Mouse (Mus musculus): ENCODE measurements around the gene Ssr2. TPM values are rescaled to one million over a fixed set of nuclear protein-coding genes. Genes with fewer than 3 reads are reported as not detected.

Ssr2 gene
- 101 TPM for polyA plus RNA-seq (2015; fragmentation: Illumina TruSeq; extraction: RNeasy Lipid Tissue Mini Kit (QIAGEN cat#74804); ENCODE audit: insufficient read depth, low replicate concordance)

DNA sequence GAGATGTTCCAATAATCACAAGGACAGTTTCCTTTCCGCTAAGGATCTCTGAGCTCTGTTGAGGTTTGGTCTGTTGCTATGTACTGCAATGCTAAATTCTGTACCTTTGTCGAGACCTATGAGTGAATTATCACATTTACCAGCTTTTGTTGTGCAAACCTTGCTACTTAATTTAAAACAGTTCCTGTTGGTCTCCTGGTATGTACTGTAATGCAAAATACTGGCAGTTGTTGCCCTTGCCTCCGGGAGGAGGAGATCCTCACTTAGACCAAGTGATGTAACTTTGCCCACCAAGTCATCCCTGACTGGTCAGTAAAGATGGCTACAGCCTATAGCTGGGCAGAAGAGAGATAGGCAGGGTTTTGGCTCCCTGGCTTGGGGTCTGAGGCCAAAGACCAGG, at the start of gene Ssr2:
Ssr2 (plus strand) TSS at position 337 of the 400 bp plus-strand sequence.

DNA sequence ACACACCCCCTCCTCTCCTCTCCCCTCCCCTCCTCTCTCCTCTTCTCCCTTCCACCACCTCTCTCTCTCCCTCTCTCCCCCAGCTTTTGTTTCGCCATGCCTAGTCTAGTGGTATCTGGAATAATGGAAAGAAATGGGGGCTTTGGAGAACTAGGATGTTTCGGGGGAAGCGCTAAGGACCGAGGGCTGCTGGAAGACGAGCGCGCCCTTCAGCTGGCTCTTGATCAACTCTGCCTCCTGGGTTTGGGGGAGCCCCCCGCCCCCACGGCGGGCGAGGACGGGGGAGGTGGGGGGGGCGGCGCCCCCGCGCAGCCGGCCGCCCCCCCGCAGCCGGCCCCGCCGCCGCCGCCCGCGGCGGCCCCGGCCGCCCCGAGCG, 43.4 kb upstream of the Ssr2 start, which contains the start of gene Mex3a:
Mex3a (plus strand) TSS at position 97 of the 376 bp plus-strand sequence.

DNA sequence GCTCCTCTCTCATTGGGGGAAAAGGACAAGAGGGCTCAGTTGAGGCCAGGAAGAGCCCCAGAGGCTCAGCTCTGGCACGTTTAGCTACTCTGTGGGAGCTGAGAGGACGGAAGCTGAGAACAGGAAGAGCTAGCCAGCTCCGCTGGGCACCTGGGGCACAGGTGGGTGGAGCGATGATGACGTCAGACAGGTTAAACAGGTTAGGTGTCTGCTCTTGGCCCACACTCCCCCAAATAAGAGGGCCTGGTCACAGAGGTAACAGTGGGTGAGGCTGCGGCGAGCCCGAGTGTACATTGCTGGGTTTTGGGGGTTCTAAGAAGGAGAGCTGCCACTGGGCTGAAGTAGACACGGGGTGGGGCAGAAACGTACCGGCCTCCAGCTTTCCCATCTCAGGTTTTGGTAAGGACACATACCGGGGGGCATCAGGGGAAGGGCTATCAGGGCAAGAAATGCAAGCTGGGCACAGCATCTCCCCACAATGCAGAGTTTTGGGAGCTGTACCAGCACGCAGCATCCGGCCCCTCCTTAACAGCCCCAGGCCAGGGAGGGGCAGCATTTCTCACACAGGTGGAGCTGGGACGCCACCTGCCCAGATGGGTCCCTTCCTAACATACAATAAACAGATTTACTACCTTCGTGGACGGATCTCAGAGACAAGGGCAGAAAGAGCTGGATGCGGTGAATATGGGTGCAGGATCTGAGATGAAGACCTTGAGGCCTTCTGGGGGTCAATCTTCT, 27.3 kb upstream of the Ssr2 start, which contains the start of gene Rab25:
Rab25 (minus strand) TSS at position 121 of the 738 bp plus-strand sequence.

DNA sequence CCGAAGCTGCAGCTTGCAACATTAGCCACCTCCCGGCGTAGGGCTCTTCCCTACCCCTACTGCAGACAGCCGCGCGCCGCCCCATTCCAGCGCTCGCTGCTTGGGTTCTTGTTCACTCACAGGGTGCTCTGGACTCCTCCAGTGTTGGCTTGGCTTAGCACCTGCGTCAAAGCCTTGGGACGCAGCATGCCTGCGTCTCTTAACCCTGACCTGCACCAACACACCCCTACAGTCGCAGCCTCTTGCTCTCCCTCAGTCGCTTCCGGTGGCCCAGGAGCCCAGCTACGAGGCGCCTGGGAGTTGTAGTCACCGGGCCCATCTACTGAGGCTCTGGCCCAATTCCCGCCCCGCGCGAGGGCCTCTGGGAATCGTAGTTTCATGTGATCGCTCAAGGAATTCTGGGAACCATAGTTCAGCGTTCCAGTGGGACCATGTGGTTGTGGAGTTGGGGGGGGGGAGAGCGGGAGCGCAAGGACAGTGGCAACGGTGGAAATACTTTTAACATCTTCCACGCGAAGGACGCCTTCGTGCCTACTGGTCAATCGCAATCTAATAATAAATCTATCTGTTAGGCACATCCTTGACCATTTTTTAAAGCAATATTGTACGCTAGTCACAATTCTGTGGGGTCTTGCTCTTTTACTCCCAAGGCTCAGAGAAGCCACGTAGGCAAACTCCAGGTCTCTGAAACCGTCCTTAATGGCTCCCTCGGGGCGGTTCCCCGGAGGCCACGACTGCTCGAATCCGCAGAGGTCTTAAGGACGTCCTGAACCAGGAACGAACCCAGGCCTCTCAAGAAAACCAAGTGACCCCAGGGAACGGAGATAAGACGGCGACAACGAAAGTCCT, 22.8 kb upstream of the Ssr2 start, which contains the start of gene Lamtor2:
Lamtor2 (minus strand) TSS at position 399 of the 849 bp plus-strand sequence.

DNA sequence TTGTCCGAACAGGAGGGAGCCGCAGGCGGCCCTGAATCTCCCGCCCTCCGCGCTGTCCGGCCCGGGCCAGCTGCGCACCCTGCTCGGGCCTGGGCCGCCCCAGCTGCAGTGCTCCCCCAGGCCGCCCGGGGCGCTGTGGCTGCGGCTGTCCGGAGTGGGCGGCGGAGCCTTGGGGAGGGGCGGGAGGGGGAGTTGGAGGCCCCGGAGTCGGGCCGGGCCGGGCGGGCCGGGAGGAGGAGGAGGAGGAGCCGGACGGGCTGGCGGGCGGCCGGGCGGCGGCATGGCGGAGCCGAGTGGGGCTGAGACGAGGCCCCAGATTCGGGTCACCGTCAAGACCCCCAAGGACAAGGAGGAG, 22.2 kb upstream of the Ssr2 start, which contains the start of gene Ubqln4:
Ubqln4 (plus strand) TSS at position 234 of the 355 bp plus-strand sequence.

DNA sequence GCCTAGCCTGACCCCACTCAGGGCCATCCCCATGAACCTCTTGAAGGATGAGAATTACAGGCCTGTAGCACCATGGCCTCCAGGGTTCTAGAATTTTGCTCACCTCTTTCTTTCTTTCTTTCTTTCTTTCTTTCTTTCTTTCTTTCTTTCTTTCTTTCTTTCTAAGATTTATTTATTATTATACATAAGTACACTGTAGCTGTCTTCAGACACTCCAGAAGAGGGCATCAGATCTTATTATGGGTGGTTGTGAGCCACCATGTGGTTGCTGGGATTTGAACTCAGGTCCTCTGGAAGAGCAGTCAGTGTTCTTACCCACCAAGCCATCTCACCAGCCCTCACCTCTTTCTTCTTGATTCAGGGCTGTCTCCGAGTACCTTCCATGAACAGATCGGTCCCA, 30.0 kb downstream of the Ssr2 start, which contains the start of gene Arhgef2:
Arhgef2 (plus strand) TSS at position 301 of the 400 bp plus-strand sequence.

Other genes starting within 250 kb of the Ssr2 start
- 0.22 TPM for gene Tmem79, start 239.7 kb upstream of the Ssr2 start, polyA plus RNA-seq (2015; fragmentation: Illumina TruSeq; extraction: RNeasy Lipid Tissue Mini Kit (QIAGEN cat#74804); ENCODE audit: insufficient read depth, low replicate concordance)
- gene Smg5, start 239.6 kb upstream of the Ssr2 start, polyA plus RNA-seq (2015; fragmentation: Illumina TruSeq; extraction: RNeasy Lipid Tissue Mini Kit (QIAGEN cat#74804); ENCODE audit: insufficient read depth, low replicate concordance), result 81.8 TPM
- 1.5 TPM for gene Paqr6, start 211.3 kb upstream of the Ssr2 start, polyA plus RNA-seq (2015; fragmentation: Illumina TruSeq; extraction: RNeasy Lipid Tissue Mini Kit (QIAGEN cat#74804); ENCODE audit: insufficient read depth, low replicate concordance)
- gene Bglap3, start 203.1 kb upstream of the Ssr2 start, polyA plus RNA-seq (2015; fragmentation: Illumina TruSeq; extraction: RNeasy Lipid Tissue Mini Kit (QIAGEN cat#74804); ENCODE audit: insufficient read depth, low replicate concordance), result 0.15 TPM
- not detected for gene Bglap2, start 197.2 kb upstream of the Ssr2 start, polyA plus RNA-seq (2015; fragmentation: Illumina TruSeq; extraction: RNeasy Lipid Tissue Mini Kit (QIAGEN cat#74804); ENCODE audit: insufficient read depth, low replicate concordance)
- 0.97 TPM for gene Bglap, start 191.4 kb upstream of the Ssr2 start, polyA plus RNA-seq (2015; fragmentation: Illumina TruSeq; extraction: RNeasy Lipid Tissue Mini Kit (QIAGEN cat#74804); ENCODE audit: insufficient read depth, low replicate concordance)
- 20.9 TPM for gene Pmf1, start 165.5 kb upstream of the Ssr2 start, polyA plus RNA-seq (2015; fragmentation: Illumina TruSeq; extraction: RNeasy Lipid Tissue Mini Kit (QIAGEN cat#74804); ENCODE audit: insufficient read depth, low replicate concordance)
- gene Slc25a44, start 150.7 kb upstream of the Ssr2 start, polyA plus RNA-seq (2015; fragmentation: Illumina TruSeq; extraction: RNeasy Lipid Tissue Mini Kit (QIAGEN cat#74804); ENCODE audit: insufficient read depth, low replicate concordance), result 17.2 TPM
- gene Sema4a, start 114.7 kb upstream of the Ssr2 start, polyA plus RNA-seq (2015; fragmentation: Illumina TruSeq; extraction: RNeasy Lipid Tissue Mini Kit (QIAGEN cat#74804); ENCODE audit: insufficient read depth, low replicate concordance), result 53.1 TPM
- gene Lmna, start 65.9 kb upstream of the Ssr2 start, polyA plus RNA-seq (2015; fragmentation: Illumina TruSeq; extraction: RNeasy Lipid Tissue Mini Kit (QIAGEN cat#74804); ENCODE audit: insufficient read depth, low replicate concordance), result 2.3 TPM
- gene Mex3a, start 43.5 kb upstream of the Ssr2 start, polyA plus RNA-seq (2015; fragmentation: Illumina TruSeq; extraction: RNeasy Lipid Tissue Mini Kit (QIAGEN cat#74804); ENCODE audit: insufficient read depth, low replicate concordance), result 1.9 TPM
- not detected for gene Rab25, start 27.6 kb upstream of the Ssr2 start, polyA plus RNA-seq (2015; fragmentation: Illumina TruSeq; extraction: RNeasy Lipid Tissue Mini Kit (QIAGEN cat#74804); ENCODE audit: insufficient read depth, low replicate concordance)
- 54.4 TPM for gene Lamtor2, start 22.8 kb upstream of the Ssr2 start, polyA plus RNA-seq (2015; fragmentation: Illumina TruSeq; extraction: RNeasy Lipid Tissue Mini Kit (QIAGEN cat#74804); ENCODE audit: insufficient read depth, low replicate concordance)
- 35.5 TPM for gene Ubqln4, start 22.1 kb upstream of the Ssr2 start, polyA plus RNA-seq (2015; fragmentation: Illumina TruSeq; extraction: RNeasy Lipid Tissue Mini Kit (QIAGEN cat#74804); ENCODE audit: insufficient read depth, low replicate concordance)
- gene Arhgef2, start 30.1 kb downstream of the Ssr2 start, polyA plus RNA-seq (2015; fragmentation: Illumina TruSeq; extraction: RNeasy Lipid Tissue Mini Kit (QIAGEN cat#74804); ENCODE audit: insufficient read depth, low replicate concordance), result 104 TPM
- gene Rxfp4, start 77.3 kb downstream of the Ssr2 start, polyA plus RNA-seq (2015; fragmentation: Illumina TruSeq; extraction: RNeasy Lipid Tissue Mini Kit (QIAGEN cat#74804); ENCODE audit: insufficient read depth, low replicate concordance), result not detected
- gene Khdc4, start 109.9 kb downstream of the Ssr2 start, polyA plus RNA-seq (2015; fragmentation: Illumina TruSeq; extraction: RNeasy Lipid Tissue Mini Kit (QIAGEN cat#74804); ENCODE audit: insufficient read depth, low replicate concordance), result 111 TPM
- 41.7 TPM for gene Rit1, start 141.0 kb downstream of the Ssr2 start, polyA plus RNA-seq (2015; fragmentation: Illumina TruSeq; extraction: RNeasy Lipid Tissue Mini Kit (QIAGEN cat#74804); ENCODE audit: insufficient read depth, low replicate concordance)
- gene Syt11, start 199.3 kb downstream of the Ssr2 start, polyA plus RNA-seq (2015; fragmentation: Illumina TruSeq; extraction: RNeasy Lipid Tissue Mini Kit (QIAGEN cat#74804); ENCODE audit: insufficient read depth, low replicate concordance), result 8.3 TPM

Measured in spleen, adult 10 weeks (tissue).